Mouse (Mus musculus) E14TG2a.4 (cell line): ENCODE measurements at regions not wholly inside any gene's neighbourhood (a gene's known extent, or its start where the extent isn't known, plus 50 kb on each side); places are given as distances from the start of the nearest gene placed in this dataset.

Experiments used
- H3K27me3 ChIP-seq: 2 replicates; pipeline ENCODE4 v1.6.1; 2014; ENCODE audit warnings: low read length, control low read depth; ENCODE audit not compliant: insufficient read depth
- H3K36me3 ChIP-seq: 2 replicates; pipeline ENCODE4 v1.6.1; 2014; ENCODE audit warnings: low read length, control low read depth; ENCODE audit not compliant: insufficient read depth
- H3K4me1 ChIP-seq: replicated peaks from 2 replicates; pipeline ENCODE4 v1.6.1; 2014; ENCODE audit warnings: low read depth, low read length, control low read depth
- H3K4me3 ChIP-seq: replicated peaks from 2 replicates; pipeline ENCODE4 v1.5.1; 2014; ENCODE audit warnings: mild to moderate bottlenecking, low read length
- H3K9me3 ChIP-seq: 2 replicates; pipeline ENCODE4 v1.6.1; 2014; ENCODE audit warnings: low read length, control low read depth
- CTCF ChIP-seq: conservative IDR thresholded peaks from 2 replicates; pipeline ENCODE4 v1.5.1; 2014; ENCODE audit warnings: low read length
- NANOG ChIP-seq: IDR thresholded peaks from 2 replicates; pipeline ENCODE4 v1.6.1; 2014; ENCODE audit warnings: borderline replicate concordance, low read length, mixed read lengths
- POU5F1 ChIP-seq: IDR thresholded peaks from 2 replicates; pipeline ENCODE4 v1.6.1; 2014; ENCODE audit warnings: low read length, borderline replicate concordance

GRCm38 (mm10) chr16:22723333-22723732 is 66.3 kb upstream of the Dgkg start:
- H3K36me3 ChIP-seq = no peaks in the 10 kb centered on the region
- H3K4me1 ChIP-seq = peaks cover 10% of the 10 kb centered on the region
- H3K4me3 ChIP-seq = no peak overlapping the region
- H3K27me3 ChIP-seq = peaks cover 12% of the 10 kb centered on the region
- TF ChIP-seq POU5F1 = no peak
- TF ChIP-seq CTCF = no peak
- TF ChIP-seq NANOG = no peak
- H3K9me3 ChIP-seq = no peaks in the 10 kb centered on the region

- H3K27me3 ChIP-seq = peaks cover 12% of the 10 kb centered on the region
- no peak for TF ChIP-seq NANOG
- TF ChIP-seq POU5F1 = no peak
- no peak overlapping the region for H3K4me3 ChIP-seq
- H3K9me3 ChIP-seq = no peaks in the 10 kb centered on the region
- H3K36me3 ChIP-seq = no peaks in the 10 kb centered on the region
- peaks cover 10% of the 10 kb centered on the region for H3K4me1 ChIP-seq
Observed at GRCm38 (mm10) chr16:22719791-22720190, 62.8 kb upstream of the Dgkg start.

GRCm38 (mm10) chr16:22719304-22719703 is 62.3 kb upstream of the Dgkg start:
- peaks cover 10% of the 10 kb centered on the region for H3K4me1 ChIP-seq
- H3K9me3 ChIP-seq = no peaks in the 10 kb centered on the region
- no peaks in the 10 kb centered on the region for H3K36me3 ChIP-seq
- no peak overlapping the region for H3K4me3 ChIP-seq
- H3K27me3 ChIP-seq = peaks cover 12% of the 10 kb centered on the region
- TF ChIP-seq POU5F1 (no peak), CTCF (peak; percentile 65)

GRCm38 (mm10) chr16:22717462-22717861 is 60.4 kb upstream of the Dgkg start:
- Histone ChIP-seq H3K4me3 (no peak overlapping the region), H3K9me3 (no peaks in the 10 kb centered on the region), H3K27me3 (peaks cover 12% of the 10 kb centered on the region), H3K36me3 (no peaks in the 10 kb centered on the region), H3K4me1 (peaks cover 10% of the 10 kb centered on the region)
- peak; percentile 33 for TF ChIP-seq CTCF
- no peak for TF ChIP-seq POU5F1

- H3K9me3 ChIP-seq = no peaks in the 10 kb centered on the region
- peaks cover 10% of the 10 kb centered on the region for H3K4me1 ChIP-seq
- no peaks in the 10 kb centered on the region for H3K36me3 ChIP-seq
- H3K4me3 ChIP-seq = no peak overlapping the region
- TF ChIP-seq NANOG = no peak
- TF ChIP-seq CTCF = no peak
- TF ChIP-seq POU5F1 = no peak
- H3K27me3 ChIP-seq = peaks cover 11% of the 10 kb centered on the region
Observed at GRCm38 (mm10) chr16:22716306-22716830, 59.3 kb upstream of the Dgkg start.

- Histone ChIP-seq H3K36me3 (no peaks in the 10 kb centered on the region), H3K27me3 (no peaks in the 10 kb centered on the region), H3K4me3 (no peak overlapping the region), H3K4me1 (peaks cover under 1% of the 10 kb centered on the region; the same call in 1 of the 2 replicates), H3K9me3 (no peaks in the 10 kb centered on the region)
- TF ChIP-seq CTCF (no peak), POU5F1 (no peak), NANOG (no peak)
Observed at GRCm38 (mm10) chr16:22714315-22714714, 57.3 kb upstream of the Dgkg start.

- Histone ChIP-seq H3K27me3 (peaks cover 12% of the 10 kb centered on the region), H3K9me3 (no peaks in the 10 kb centered on the region), H3K4me3 (no peak overlapping the region), H3K4me1 (no peaks in the 10 kb centered on the region), H3K36me3 (no peaks in the 10 kb centered on the region)
- TF ChIP-seq POU5F1 = no peak
- no peak for TF ChIP-seq CTCF
- TF ChIP-seq NANOG = no peak
Observed at GRCm38 (mm10) chr16:22708768-22709167, 51.7 kb upstream of the Dgkg start.
